Mouse (Mus musculus) spleen, adult 2 months (tissue): ENCODE measurements around the gene Zfp609. TPM values are rescaled to one million over a fixed set of nuclear protein-coding genes. Genes with fewer than 3 reads are reported as not detected.

Source experiments
- DNase-seq, 2 experiments: peaks; one replicate each; pipeline versions ENCODE4 v3.0.0 to v3.0.0-alpha.2; 2012 to 2021; ENCODE audit warnings: low spot score in 2 of 2, low read depth in 1 of 2
- H3K27ac ChIP-seq: fragments of 200-500 bp; 2 replicates; pipeline ENCODE4 v1.5.1; 2012; ENCODE audit warnings: low read length, inconsistent platforms; ENCODE audit not compliant: insufficient read depth
- H3K27me3 ChIP-seq: fragments of 200-500 bp; 2 replicates; pipeline ENCODE4 v1.6.1; 2012; ENCODE audit warnings: mild to moderate bottlenecking, moderate library complexity, low read length, inconsistent platforms; ENCODE audit not compliant: control insufficient read depth, insufficient read depth
- H3K36me3 ChIP-seq: fragments of 200-500 bp; 2 replicates; pipeline ENCODE4 v1.6.1; 2012; ENCODE audit warnings: mild to moderate bottlenecking, low read length, inconsistent platforms; ENCODE audit not compliant: control insufficient read depth, insufficient read depth
- H3K4me1 ChIP-seq: fragments of 200-500 bp; 2 replicates; pipeline ENCODE4 v1.6.1; 2011; ENCODE audit warnings: inconsistent platforms; ENCODE audit not compliant: control insufficient read depth, insufficient read depth, insufficient read length
- H3K4me3 ChIP-seq: fragments of 200-500 bp; 2 replicates; pipeline ENCODE4 v1.5.1; 2011; ENCODE audit warnings: mild to moderate bottlenecking, inconsistent platforms; ENCODE audit not compliant: insufficient read depth, insufficient read length; ENCODE audit errors: extremely low read depth
- CTCF ChIP-seq: fragments of 200-500 bp; IDR thresholded peaks from 2 replicates; pipeline ENCODE4 v1.5.1; 2011; ENCODE audit warnings: mild to moderate bottlenecking, inconsistent platforms; ENCODE audit not compliant: insufficient read depth, insufficient read length, insufficient replicate concordance; ENCODE audit errors: extremely low read depth
- POLR2A ChIP-seq: fragments of 200-500 bp; IDR thresholded peaks from 2 replicates; pipeline ENCODE4 v1.6.1; 2011; ENCODE audit warnings: low read depth, low read length, inconsistent platforms
- WGBS: fragments of 180-500 bp; shearing (Covaris S2); methylation state at CpG from one replicate; pipeline ENCODE4 v1.1.7; 2018; 5-methylcytosine and 5-hydroxymethylcytosine counted together
- polyA plus RNA-seq: library from polyadenylated mRNA; depleted of rRNA; stranded (reverse); fragments of >200 nt; gene quantifications from 2 replicates; pipeline ENCODE4 v1.2.3, GENCODE M21; 2012

Zfp609 gene
- polyA plus RNA-seq, 1 experiment = 3.5 TPM

DNA sequence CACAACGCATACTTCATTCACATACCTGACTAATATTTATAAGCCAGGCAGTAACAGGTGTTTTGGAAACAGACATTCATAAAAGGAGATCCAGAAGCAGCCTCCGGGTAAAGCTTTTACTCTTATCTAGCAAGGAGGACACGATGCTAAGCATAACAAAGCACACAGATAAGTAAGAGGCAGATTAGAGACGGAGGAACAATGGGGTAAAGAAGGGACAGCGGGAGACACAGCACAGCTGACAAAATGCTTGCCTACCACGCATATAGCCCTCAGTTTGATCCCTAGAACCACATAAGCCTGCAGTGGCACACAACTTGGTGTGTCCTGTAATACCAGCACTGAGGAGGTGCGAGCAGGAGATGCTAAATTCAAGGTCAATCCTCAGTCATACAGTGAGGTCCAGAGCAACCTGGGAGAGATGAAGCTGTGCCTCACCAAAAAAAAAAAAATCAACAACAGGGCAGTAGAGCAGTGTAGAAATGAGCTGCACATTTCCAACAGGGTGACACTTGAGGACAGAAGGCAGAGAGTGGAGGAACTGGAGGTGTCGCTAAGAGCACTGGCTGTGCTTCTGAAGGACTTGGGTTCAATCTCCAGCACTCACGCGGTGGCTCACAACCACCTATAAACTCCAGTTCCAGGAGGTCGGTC is 56.2 kb downstream of the Zfp609 start:
- H3K36me3 ChIP-seq = no peaks in the 10 kb centered on the region
- no peak overlapping the region for H3K4me3 ChIP-seq
- no peaks in the 10 kb centered on the region for H3K4me1 ChIP-seq
- WGBS = 89% methylated on average over 11 of the region's 11 CpGs
- no peak for TF ChIP-seq CTCF
- no peak for TF ChIP-seq POLR2A
- no peaks in the 10 kb centered on the region for H3K27me3 ChIP-seq
- no peak overlapping the region for H3K27ac ChIP-seq
- DNase-seq = no peak

DNA sequence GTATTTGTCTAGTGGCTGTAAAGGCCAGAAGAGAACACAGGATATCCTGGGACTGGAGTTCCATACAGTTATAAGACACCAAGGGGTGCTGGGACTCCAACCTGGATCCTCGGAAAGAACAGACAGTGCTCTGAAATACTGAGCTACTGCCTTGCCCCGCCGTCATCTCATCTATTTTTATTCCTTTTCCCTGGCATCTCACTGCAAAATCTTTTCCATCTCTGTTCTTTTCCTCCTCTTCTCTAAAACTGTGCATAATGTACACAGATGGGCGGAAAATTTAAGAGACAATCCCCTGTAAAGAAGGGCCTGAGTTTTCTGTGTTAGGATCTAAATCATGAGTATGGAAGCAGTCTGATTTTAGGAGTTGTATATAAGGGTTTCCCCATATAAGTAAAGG is 64.6 kb downstream of the Zfp609 start:
- no peak for DNase-seq
- Histone ChIP-seq H3K4me1 (no peaks in the 10 kb centered on the region), H3K27me3 (no peaks in the 10 kb centered on the region), H3K27ac (no peak overlapping the region), H3K4me3 (no peak overlapping the region), H3K36me3 (no peaks in the 10 kb centered on the region)
- WGBS = 94% methylated on average over 4 of the region's 4 CpGs
- TF ChIP-seq CTCF = no peak
- TF ChIP-seq POLR2A = no peak

DNA sequence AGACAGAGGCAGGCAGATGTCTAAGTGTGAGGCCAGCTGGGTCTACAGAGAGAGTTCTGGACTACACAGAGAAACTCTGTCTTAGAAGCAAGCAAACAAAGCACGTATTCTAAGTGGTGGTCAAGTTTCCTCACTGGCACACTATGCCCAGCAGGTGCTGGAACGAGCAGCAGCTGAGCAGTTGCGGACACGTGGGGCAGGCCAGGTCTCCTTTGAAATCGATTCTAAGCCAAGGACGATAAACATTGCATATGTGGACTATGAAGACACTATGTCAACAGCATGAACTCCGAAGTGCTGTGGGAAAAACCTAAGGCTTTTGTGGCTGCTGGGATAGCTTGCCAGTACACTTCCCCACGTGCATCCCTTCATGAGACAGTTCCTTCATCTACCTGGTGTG is 67.4 kb downstream of the Zfp609 start:
- H3K27me3 ChIP-seq = no peaks in the 10 kb centered on the region
- 86% methylated on average over 8 of the region's 8 CpGs for WGBS
- H3K4me3 ChIP-seq = no peak overlapping the region
- H3K27ac ChIP-seq = no peak overlapping the region
- DNase-seq = no peak
- TF ChIP-seq CTCF = no peak
- TF ChIP-seq POLR2A = no peak
- no peaks in the 10 kb centered on the region for H3K4me1 ChIP-seq
- no peaks in the 10 kb centered on the region for H3K36me3 ChIP-seq

DNA sequence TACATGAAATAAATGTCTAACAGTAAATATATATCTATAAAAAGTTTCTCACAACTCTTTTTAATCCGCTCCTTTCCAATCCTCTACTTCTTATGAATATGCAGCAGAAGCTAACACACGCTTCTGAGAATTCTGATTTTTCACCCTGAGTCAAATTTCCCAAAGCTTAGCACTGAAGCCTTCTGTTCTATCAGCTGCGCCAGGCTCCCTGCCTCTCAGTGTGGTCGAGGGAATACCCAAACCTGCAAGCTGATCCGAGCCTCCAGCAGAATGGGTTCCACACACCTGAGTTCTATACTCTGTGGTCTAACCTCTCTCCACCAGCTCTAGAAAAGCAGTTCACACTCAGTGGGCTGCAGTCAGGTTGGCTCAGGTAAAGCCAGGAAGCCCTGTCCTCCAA is 68.1 kb downstream of the Zfp609 start:
- no peak for DNase-seq
- TF ChIP-seq POLR2A (no peak), CTCF (no peak)
- Histone ChIP-seq H3K27ac (no peak overlapping the region), H3K4me1 (no peaks in the 10 kb centered on the region), H3K27me3 (no peaks in the 10 kb centered on the region), H3K4me3 (no peak overlapping the region), H3K36me3 (no peaks in the 10 kb centered on the region)
- 85% methylated on average over 5 of the region's 5 CpGs for WGBS

DNA sequence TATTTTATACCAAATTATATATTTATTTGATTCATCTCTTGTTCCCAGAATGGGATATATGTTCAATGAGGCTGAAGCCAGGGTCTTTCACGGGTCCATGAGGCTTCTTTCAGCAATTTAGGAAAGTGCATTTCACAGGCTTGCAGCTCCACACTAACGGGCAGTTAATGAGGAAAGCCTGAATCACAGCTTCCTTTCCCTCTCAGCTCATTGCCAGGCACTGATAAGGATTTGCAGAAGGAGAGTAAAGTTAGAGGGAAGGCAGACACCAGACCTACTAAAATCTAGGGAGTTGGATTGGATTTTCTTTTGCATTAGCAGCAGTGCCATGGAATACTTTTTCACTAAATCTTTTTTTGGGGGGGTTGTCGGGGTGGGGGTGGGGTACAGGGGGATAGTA is 69.5 kb downstream of the Zfp609 start:
- H3K4me1 ChIP-seq = no peaks in the 10 kb centered on the region
- WGBS = 74% methylated on average over 3 of the region's 3 CpGs
- H3K36me3 ChIP-seq = no peaks in the 10 kb centered on the region
- no peak for DNase-seq
- no peak overlapping the region for H3K4me3 ChIP-seq
- TF ChIP-seq CTCF = no peak
- TF ChIP-seq POLR2A = no peak
- H3K27ac ChIP-seq = no peak overlapping the region
- no peaks in the 10 kb centered on the region for H3K27me3 ChIP-seq

DNA sequence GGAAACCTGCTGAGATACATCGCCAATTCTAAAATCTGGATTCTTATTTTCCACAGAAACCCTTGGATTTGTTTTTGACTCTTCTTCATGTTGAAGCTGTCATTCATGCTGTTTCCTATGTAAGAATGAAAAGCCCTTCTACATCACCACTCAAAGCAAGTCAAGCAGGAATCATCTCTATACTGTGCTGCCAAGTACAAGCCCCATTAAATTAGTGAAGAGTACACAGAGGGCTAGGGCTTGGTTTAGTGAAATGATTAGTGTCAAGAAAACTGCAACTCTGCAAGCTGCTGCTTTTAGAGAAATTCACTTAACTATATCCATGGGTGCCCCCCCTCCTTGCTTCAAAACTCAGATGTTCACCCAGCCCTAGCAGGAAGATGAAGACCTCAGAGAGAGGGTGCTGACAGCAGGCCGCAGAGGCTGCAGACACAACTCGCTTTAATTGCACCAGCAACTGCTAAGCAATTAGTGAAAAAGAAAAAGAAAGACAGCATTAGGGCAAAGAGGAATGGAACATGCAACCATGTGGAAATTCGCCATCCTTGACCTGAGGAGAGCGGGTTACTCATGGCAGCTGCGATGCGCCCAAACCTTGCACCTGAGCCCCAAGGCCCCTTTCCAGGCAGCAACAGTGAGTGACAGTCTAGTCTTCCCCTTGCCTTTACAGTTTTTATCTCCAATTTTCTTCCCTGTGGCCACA is 71.5 kb downstream of the Zfp609 start:
- no peaks in the 10 kb centered on the region for H3K27me3 ChIP-seq
- over 99% methylated on average over 7 of the region's 7 CpGs for WGBS
- no peak for DNase-seq

DNA sequence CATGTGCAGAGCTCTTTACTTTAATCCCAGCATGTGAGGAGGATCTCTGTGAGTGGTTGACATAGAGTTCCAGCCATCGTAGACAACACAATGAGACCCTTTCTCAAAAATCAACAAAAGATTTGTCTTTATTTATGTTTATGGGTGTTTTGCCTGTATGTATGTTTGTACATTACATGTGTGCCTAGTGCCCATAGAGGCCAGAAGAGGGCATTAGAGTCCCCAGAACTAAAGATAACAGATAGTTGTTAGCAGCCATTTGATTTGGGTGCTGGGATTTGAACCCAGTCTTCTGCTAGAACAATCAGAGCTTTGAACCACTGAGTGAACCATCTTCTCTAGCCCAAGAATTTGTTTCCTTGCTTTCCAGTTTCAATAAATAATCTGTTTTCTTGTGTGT is 72.2 kb downstream of the Zfp609 start:
- TF ChIP-seq POLR2A = no peak
- TF ChIP-seq CTCF = no peak
- Histone ChIP-seq H3K27me3 (no peaks in the 10 kb centered on the region), H3K4me3 (no peak overlapping the region), H3K27ac (no peak overlapping the region), H3K36me3 (no peaks in the 10 kb centered on the region), H3K4me1 (no peaks in the 10 kb centered on the region)
- 94% methylated on average over 1 of the region's 1 CpGs for WGBS
- no peak for DNase-seq

More for the DNA sequence above, 71.5 kb downstream of the Zfp609 start:
- Histone ChIP-seq H3K36me3 (no peaks in the 10 kb centered on the region), H3K27ac (no peak overlapping the region), H3K4me1 (no peaks in the 10 kb centered on the region), H3K4me3 (no peak overlapping the region)
- TF ChIP-seq CTCF (no peak), POLR2A (no peak)
